Mouse (Mus musculus) c-Kit-positive CD71-positive TER-119-positive erythroid progenitor cells, embryonic 14.5 days (primary cell): ENCODE measurements at regions not wholly inside any gene's neighbourhood (a gene's known extent, or its start where the extent isn't known, plus 50 kb on each side); places are given as distances from the start of the nearest gene placed in this dataset.

Experiments used
- DNase-seq: peaks from one replicate; pipeline ENCODE4 v3.0.0-alpha.2; 2013; ENCODE audit warnings: low spot score

DNA sequence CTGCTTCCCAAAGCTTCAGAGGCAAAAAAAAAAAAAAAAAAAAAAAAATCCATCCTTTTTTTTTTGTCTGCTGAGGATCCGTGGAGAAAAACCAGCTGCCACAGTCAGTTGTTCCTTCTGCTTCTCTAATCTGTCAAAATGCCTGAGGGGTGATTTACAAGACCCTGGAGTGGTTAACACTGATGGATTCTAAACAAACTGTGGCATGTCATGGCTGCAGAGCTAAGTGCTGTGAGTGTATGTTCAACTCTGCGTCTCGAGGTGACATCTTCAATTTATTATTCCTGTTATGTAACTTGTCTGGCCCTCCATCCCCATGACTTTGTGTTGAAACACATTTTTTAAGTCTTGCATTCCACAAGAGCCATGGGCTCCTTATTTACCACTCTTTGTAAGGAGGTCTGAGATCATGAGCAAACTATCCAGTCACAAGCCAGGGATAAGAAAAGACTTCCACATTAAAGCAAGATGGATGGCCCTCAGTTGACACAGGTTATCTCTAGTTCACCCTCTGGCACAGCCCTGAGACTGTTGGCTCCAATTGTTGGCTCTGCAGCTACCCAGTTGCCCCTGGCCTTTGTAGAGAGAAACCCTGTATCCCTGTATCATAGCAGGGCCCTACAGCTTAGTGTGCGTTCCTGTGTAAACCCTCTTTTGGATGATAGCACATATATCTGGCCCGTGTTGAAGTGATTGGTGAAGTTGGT is 153.6 kb downstream of the Thbs2 start:
- no peak for DNase-seq

DNA sequence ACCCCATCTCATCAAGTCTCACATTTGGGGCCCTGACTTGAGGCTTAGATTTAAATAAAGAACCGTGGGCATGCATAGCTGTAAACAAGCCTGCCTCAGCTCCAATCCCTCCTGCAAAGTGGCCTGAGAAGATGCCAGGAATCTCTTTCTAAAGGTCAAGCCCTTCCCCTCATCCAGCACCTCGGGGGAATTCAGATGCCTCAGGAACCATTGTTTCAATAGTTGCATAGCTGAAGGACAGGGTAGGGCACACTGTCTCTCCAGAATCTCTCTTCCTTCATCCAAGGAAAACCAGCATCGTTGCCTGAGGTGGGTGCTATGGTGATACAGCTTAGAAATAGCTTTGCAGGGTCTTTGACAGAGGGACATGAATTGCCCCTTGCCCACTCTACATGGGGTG is 154.4 kb downstream of the Thbs2 start:
- no peak for DNase-seq

DNA sequence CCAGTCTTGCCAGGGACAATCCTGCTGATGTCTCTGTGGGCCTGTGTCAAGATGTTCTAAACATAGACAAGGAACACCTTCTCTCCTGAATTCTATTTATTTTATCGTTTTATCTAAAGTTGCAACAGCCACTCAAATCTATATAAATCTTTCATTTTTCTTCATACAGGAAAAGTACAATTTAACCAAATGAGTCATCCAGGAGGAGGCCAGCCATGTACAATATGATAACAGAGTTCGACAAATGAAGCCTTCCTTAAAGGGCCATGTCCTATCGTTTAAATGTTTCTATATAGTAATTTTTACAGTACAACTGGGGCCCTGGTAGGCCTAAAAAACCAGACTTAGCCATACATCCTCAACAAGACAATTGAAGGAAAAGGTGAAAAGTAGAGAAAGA is 154.8 kb downstream of the Thbs2 start:
- no peak for DNase-seq

DNA sequence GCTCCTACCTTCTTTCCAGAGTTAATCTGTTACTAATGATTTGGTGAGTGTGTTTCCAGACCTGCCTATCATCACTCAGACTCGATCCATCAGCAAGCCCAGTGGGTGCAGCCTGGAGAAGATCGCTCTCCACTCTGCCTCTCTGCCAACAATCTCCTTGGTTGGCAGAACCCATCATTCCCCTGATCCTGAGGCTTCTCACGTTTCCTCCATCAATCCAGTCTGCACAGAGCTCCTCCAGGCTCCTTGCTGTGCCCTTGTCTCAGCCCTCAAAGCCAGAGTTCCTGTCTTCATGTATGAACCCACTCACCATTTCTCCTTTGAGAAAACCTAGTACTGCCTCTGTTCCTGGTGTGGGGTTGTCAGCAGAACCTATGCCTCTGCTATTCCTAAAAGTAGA is 155.5 kb downstream of the Thbs2 start:
- DNase-seq = no peak

DNA sequence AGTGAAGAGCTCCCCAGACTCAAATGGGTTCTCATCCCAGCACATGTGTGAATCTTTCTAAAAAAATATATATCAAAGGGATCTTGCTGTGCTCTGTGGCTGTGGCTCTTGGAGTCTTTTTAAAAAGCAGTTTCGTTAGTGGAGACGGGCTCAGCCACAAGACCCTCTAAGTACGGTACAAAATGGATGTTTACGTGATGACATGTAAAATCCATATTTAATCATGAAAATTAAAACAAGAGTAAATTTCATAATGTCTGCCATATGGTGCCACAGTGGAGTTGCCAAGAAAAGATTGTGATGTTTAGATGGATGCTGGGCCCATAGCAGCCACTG is 161.1 kb downstream of the Thbs2 start:
- DNase-seq = no peak

GRCm38 (mm10) chr17:14532298-14532978 is 161.6 kb downstream of the Thbs2 start:
- no peak for DNase-seq

DNA sequence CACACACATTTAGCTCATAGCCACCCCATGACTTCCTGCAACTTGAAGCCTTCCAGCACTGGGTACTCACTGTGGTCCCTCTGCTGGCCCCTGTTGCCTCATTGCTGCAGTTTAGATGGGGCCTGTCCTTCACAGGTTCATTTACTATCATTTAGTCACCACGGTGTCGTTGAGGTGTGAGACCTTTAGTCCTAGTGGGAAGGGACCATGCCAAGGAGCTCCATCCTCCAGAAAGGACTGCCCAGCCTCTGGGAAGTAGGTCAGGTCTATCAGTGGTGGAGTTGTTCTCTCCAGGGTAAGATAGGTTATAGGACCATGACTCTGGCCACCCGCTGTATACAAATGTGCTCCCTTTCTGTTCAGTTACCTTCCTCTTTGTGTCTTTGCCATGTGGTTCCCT is 162.2 kb downstream of the Thbs2 start:
- DNase-seq = no peak

DNA sequence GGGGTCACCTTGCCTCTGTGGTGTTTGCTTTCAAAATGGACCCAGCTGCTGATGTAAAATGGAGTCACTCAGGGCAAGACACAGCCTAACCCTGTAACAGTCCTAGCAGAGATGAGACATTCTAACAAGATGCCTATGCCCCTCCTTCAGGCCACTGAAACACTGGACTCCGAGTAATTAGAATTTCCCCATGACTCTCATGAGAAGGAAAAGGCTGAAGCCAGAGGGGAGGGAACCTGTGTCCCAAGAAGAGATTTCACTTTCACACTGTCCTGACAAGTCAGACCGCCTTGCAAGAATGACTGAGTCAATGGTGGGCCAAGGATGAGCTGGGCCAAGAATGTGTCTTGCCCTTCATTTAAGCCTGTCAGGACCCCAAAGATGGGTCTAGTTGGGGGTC is 166.3 kb downstream of the Thbs2 start:
- DNase-seq = no peak

GRCm38 (mm10) chr17:14525255-14525654 is 168.8 kb downstream of the Thbs2 start:
- no peak for DNase-seq

DNA sequence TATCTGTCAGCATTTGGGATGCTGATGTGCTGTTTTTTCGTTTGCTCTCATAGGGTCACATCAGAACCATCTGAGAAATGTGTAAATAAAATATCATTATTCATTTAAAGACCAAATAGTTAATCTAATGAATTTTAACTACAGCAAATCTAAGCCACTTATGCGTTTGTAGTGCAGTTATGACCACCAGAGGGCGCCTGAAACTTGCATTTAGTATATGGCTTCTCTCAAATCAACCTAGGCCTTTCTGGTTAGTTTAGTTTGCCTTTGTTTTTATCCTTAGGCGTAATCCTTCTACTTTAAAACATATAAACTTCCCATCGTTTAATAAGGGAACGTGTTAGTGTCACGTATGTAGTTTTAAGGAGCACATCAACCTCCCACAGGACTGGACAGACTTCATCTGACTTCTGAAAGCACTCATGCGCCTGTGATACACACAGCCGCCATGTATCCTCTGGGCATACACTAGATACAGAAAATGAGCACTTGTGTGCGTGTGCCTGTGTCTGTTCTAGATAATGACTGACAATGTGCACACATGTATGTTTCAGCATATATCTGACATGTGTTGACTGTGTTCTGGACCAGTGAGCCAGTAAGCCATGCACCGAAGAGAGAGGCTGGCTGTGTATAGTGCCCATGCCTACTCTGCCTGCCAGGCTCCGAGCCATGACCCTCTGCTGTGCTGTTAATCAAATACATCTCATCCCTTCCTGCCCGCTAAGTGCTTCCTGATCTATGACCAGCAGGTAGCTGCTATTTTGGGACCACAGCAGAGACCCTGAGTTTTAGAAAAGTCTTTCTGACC is 169.4 kb downstream of the Thbs2 start:
- peak; percentile 49 for DNase-seq

DNA sequence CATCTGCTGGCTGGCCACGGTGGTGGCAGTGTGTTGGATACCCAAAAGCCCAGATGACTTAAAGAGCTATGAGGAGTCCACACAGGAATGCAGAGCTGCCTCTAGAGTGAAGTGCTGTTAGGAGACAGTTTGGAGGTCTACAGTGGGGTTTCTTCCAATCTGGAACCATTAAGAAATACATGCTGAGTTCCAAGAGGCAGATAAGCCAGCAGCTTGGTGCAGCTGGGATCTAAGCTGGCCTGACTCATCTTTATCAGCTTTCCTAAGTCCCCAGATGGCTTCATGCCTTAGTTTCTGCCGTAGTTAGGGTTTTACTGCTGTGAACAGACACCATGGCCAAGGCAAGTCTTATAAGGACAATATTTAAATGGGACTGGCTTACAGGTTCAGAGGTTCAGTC is 172.0 kb downstream of the Thbs2 start:
- DNase-seq = no peak

GRCm38 (mm10) chr17:14520565-14520964 is 173.5 kb downstream of the Thbs2 start:
- DNase-seq = peak; percentile 23

GRCm38 (mm10) chr17:14519367-14519766 is 174.7 kb downstream of the Thbs2 start:
- DNase-seq = no peak

DNA sequence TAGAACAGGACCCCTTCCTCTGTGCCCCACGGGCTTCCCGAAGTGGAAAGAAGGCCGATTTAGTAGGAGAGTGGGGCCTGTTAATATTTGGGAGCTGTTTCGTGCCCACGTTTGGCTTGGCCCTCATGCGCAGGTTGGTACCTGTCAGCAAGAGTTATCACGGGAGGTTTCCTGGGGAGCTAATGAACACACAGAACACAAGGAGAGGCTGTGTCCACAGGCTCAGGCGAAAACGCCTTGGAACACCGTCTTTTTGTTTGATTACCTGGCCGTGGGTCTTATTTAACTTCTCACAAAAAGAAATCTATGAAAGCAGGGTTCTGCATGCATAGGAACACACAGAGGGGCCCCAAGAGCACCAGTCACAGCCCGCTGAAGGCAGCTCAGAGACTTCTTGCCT is 175.8 kb downstream of the Thbs2 start:
- no peak for DNase-seq

DNA sequence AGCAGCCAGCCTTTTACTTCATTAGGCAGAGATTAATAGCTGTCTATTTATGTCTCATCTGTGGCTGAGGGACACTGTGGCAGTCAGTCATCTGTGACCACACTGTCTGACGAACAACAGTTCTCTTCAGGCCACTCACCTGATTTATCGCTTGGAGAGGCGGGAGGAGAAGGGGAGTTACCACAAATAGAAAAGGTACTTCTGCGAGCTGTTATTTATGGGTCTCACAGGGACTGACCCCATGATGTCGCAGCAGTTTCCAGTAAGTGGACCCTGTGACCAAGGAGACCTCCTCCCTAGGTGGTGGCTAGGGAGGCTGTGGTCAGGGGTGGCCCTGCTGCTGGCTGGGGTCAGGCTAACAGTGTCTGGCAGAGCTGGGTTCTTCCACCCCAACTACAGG is 176.7 kb downstream of the Thbs2 start:
- no peak for DNase-seq

GRCm38 (mm10) chr17:14516097-14516496 is 177.9 kb downstream of the Thbs2 start:
- DNase-seq = no peak

GRCm38 (mm10) chr17:14513454-14513853 is 180.6 kb downstream of the Thbs2 start:
- no peak for DNase-seq

GRCm38 (mm10) chr17:14510486-14510885 is 183.5 kb downstream of the Thbs2 start:
- no peak for DNase-seq

DNA sequence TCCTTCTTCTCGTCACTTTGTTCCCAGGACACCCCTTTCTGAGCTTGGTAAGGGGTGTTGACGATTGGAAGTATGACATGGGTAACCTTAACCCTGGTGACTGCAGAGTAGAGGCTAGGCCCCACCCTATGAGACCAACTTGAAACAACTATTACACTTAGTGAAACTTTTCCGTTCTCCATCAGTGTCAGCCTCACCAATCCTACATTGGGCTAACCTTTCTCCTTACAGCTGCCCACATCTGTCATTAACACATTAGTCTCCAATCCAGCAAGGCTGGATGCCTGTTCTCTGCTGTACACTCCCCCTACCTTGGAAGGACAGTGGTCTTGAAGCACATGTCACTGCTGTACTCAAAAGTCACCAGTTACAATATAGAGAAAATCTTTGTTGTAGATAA is 186.9 kb downstream of the Thbs2 start:
- no peak for DNase-seq

GRCm38 (mm10) chr17:14506123-14506522 is 187.9 kb downstream of the Thbs2 start:
- DNase-seq = no peak

DNA sequence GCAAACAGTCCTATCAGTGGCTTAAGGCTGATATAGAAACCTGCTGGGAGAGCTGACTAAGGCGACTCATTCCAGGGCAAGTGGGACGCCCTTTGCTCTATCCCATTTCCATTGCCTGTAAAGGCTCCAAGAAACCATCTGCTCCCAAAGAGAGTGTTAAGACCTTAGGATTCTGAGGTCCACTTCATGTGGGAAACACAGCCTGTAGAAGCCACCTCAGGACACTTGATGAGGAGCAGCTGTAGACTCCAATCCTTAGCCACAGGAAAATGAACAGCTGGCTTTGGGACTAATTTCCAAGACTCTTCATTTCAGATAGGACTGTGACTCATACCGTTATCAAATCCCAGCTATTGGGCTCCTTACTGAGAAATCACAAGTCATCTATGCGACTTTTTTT is 188.6 kb downstream of the Thbs2 start:
- no peak for DNase-seq

DNA sequence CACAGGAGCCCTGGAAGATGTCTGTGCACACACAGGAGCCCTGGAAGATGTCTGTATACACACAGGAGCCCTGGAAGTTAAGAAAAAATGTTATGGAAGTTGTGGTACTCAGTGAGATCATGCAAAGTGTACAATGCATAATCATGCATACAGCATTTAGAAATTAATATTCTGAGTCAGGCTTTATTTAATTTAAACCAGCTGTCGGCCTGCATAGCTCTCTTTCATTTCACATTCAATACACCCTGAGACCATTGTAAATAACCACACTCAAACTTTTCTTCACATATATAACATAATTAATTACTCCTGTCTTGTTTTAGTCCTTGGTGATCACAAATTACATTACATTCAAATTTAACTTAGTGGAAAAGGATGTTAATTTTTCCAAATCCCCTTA is 190.4 kb downstream of the Thbs2 start:
- DNase-seq = no peak

GRCm38 (mm10) chr17:14501341-14501740 is 192.7 kb downstream of the Thbs2 start:
- DNase-seq = no peak
